Mouse (Mus musculus) megakaryocyte, adult 5-6 weeks (primary cell): ENCODE measurements around the gene Aifm2. TPM values are rescaled to one million over a fixed set of nuclear protein-coding genes. Genes with fewer than 3 reads are reported as not detected.

Source experiments
- ATAC-seq: 2 replicates; pipeline ENCODE4 v1.8.0; 2016; ENCODE audit warnings: mild to moderate bottlenecking, inconsistent platforms; ENCODE audit not compliant: poor library complexity, severe bottlenecking
- total RNA-seq, 2 experiments: library from RNA; stranded (forward) in 1 of 2; stranded (reverse) in 1 of 2; fragments of 153-499, 151-499 nt in 1 of 2; fragments of 221-1000, 200-1000 nt in 1 of 2; gene quantifications; 2 replicates each; pipeline versions ENCODE4 v1.2.3 to v1.2.4; 2015 to 2017

Gene Aifm2
- total RNA-seq (2015) (3.9 and 5.9 TPM in 2 replicates), total RNA-seq (2017) (15.7 and 19.1 TPM in 2 replicates)

- ATAC-seq, result peak; percentile 88
Observed at GRCm38 (mm10) chr10:61714771-61715461, at the start of gene Aifm2. Gene Aifm2, plus strand, starts transcription at chr10:61715263.

- no peak for ATAC-seq
Observed at GRCm38 (mm10) chr10:61665651-61666050, 49.4 kb upstream of the Aifm2 start.

- ATAC-seq, result no peak
Observed at GRCm38 (mm10) chr10:61669289-61669688, 45.8 kb upstream of the Aifm2 start.

- peak; percentile 54 for ATAC-seq
Observed at GRCm38 (mm10) chr10:61669896-61670295, 45.2 kb upstream of the Aifm2 start.

- ATAC-seq, result no peak
Observed at GRCm38 (mm10) chr10:61670758-61671157, 44.3 kb upstream of the Aifm2 start.

GRCm38 (mm10) chr10:61675935-61676334 lies 39.1 kb upstream of the Aifm2 start:
- ATAC-seq, result no peak

- ATAC-seq, result no peak
Observed at GRCm38 (mm10) chr10:61679545-61679944, 35.5 kb upstream of the Aifm2 start.

- peak; percentile 97 for ATAC-seq
Observed at GRCm38 (mm10) chr10:61680015-61680913, 34.8 kb upstream of the Aifm2 start, which contains the start of gene Sar1a. Gene Sar1a, plus strand, starts transcription at chr10:61680299.

- no peak for ATAC-seq
Observed at GRCm38 (mm10) chr10:61689405-61689804, 25.7 kb upstream of the Aifm2 start.

- no peak for ATAC-seq
Observed at GRCm38 (mm10) chr10:61693563-61693962, 21.5 kb upstream of the Aifm2 start.

GRCm38 (mm10) chr10:61694870-61695670 lies 20.0 kb upstream of the Aifm2 start, which contains the start of gene Tysnd1:
Gene Tysnd1, plus strand, starts transcription at chr10:61695514.
- peak; percentile 98 for ATAC-seq

- ATAC-seq, result peak; percentile 28
Observed at GRCm38 (mm10) chr10:61695703-61696559, 19.1 kb upstream of the Aifm2 start.

GRCm38 (mm10) chr10:61696560-61696823 lies 18.6 kb upstream of the Aifm2 start:
- no peak for ATAC-seq

GRCm38 (mm10) chr10:61697028-61697427 lies 18.0 kb upstream of the Aifm2 start:
- no peak for ATAC-seq

GRCm38 (mm10) chr10:61704663-61705062 lies 10.4 kb upstream of the Aifm2 start:
- ATAC-seq, result no peak

- peak; percentile 40; the same call in 1 of the 2 replicates for ATAC-seq
Observed at GRCm38 (mm10) chr10:61706412-61707375, 8.4 kb upstream of the Aifm2 start.

GRCm38 (mm10) chr10:61713601-61714000 lies 1.5 kb upstream of the Aifm2 start:
- no peak for ATAC-seq

- no peak for ATAC-seq
Observed at GRCm38 (mm10) chr10:61714146-61714545, 917 bp upstream of the Aifm2 start.

GRCm38 (mm10) chr10:61715462-61715837 lies 387 bp downstream of the Aifm2 start:
- no peak for ATAC-seq
